Mouse (Mus musculus) heart, adult 2 months (tissue): ENCODE results near the gene Schip1.

Experiments used
- CTCF ChIP-seq: fragments of 200-600 bp; IDR thresholded peaks from 2 replicates; pipeline ENCODE4 v1.8.1; 2022; ENCODE audit warnings: antibody characterized with exemption, mild to moderate bottlenecking, moderate library complexity
- POLR2A ChIP-seq: fragments of 200-500 bp; IDR thresholded peaks from 2 replicates; pipeline ENCODE4 v1.6.1; 2011; ENCODE audit warnings: mild to moderate bottlenecking, low read depth, low read length, control low read depth; ENCODE audit not compliant: insufficient read depth

- no peak for TF ChIP-seq CTCF
- no peak for TF ChIP-seq POLR2A
These were observed 204.6 kb downstream of the Schip1 start for GRCm38 (mm10) chr3:68269251-68269650.
